Mouse (Mus musculus) myocyte (in vitro differentiated cells): ENCODE results near the gene Trim27.

Source experiments
- CEBPB ChIP-seq: IDR thresholded peaks from 2 replicates; pipeline ENCODE4 v1.6.1; 2011; ENCODE audit warnings: mild to moderate bottlenecking, moderate library complexity; ENCODE audit not compliant: poor library complexity, insufficient read depth, severe bottlenecking
- E2F4 ChIP-seq: IDR thresholded peaks from one replicate; pipeline ENCODE4 v1.6.1; 2011; ENCODE audit warnings: mild to moderate bottlenecking, control low read depth, moderate library complexity; ENCODE audit not compliant: insufficient read depth
- MYOG ChIP-seq, 3 experiments: IDR thresholded peaks; one replicate each; pipeline ENCODE4 v1.6.1; 2011; ENCODE audit warnings: control low read depth in 2 of 3, low read depth in 2 of 3, mild to moderate bottlenecking in 2 of 3; ENCODE audit not compliant: insufficient read length in 2 of 3, control insufficient read depth in 1 of 3, insufficient read depth in 1 of 3
- POLR2A ChIP-seq: IDR thresholded peaks from one replicate; pipeline ENCODE4 v1.6.1; 2011; ENCODE audit warnings: low read depth, mild to moderate bottlenecking, control low read depth, moderate library complexity; ENCODE audit not compliant: insufficient read length
- POLR2AphosphoS2 ChIP-seq: IDR thresholded peaks from one replicate; pipeline ENCODE4 v1.6.1; 2011; ENCODE audit warnings: low read depth, control low read depth; ENCODE audit not compliant: insufficient read length
- TCF12 ChIP-seq: IDR thresholded peaks from one replicate; pipeline ENCODE4 v1.6.1; 2011; ENCODE audit warnings: mild to moderate bottlenecking, control low read depth; ENCODE audit not compliant: poor library complexity, insufficient read depth, severe bottlenecking
- TCF3 ChIP-seq: IDR thresholded peaks from one replicate; pipeline ENCODE4 v1.6.1; 2011; ENCODE audit warnings: low read depth, control low read depth; ENCODE audit not compliant: insufficient read length
- USF1 ChIP-seq: IDR thresholded peaks from one replicate; pipeline ENCODE4 v1.6.1; 2011; ENCODE audit warnings: low read depth, mild to moderate bottlenecking, control low read depth, moderate library complexity

- TF ChIP-seq POLR2A, result no peak
- no peak for TF ChIP-seq CEBPB
- TF ChIP-seq USF1, result no peak
- TF ChIP-seq TCF12, result no peak
- TF ChIP-seq MYOG (IDR thresholded peaks at IDR 0.05; ENCODE audit: control insufficient read depth in 1 of 3, insufficient read depth in 1 of 3, insufficient read length in 2 of 3, low read depth in 2 of 3), result no peak
- no peak for TF ChIP-seq POLR2AphosphoS2
- TF ChIP-seq E2F4, result no peak
- TF ChIP-seq TCF3, result no peak
These were observed 4.4 kb downstream of the Trim27 start for GRCm38 (mm10) chr13:21183661-21184060.
